Mouse (Mus musculus): ENCODE results near the gene Cwc27. TPM values are rescaled to one million over a fixed set of nuclear protein-coding genes. Genes with fewer than 3 reads are reported as not detected.
A peak's percentile ranks its signal among the peaks of the same experiment; 100 is the strongest.

The Cwc27 gene
- polyA plus RNA-seq (2012; fragmentation: generic; extraction: Trizol): 5.1 TPM
- long read RNA-seq, experiment 1, transcript Cwc27-201 (14 exons, 2,071 nt): major isoform, 26 of 42 reads
- long read RNA-seq, experiment 1, partial matches to known transcripts: 8 of 42 reads
- long read RNA-seq, experiment 1, other reads (novel, unspliced or antisense): 8 of 42 reads
- long read RNA-seq, experiment 2, transcript Cwc27-201 (14 exons, 2,071 nt): major isoform, 118 of 152 reads
- long read RNA-seq, experiment 2, partial matches to known transcripts: 12 of 152 reads
- long read RNA-seq, experiment 2, other reads (novel, unspliced or antisense): 22 of 152 reads

DNA sequence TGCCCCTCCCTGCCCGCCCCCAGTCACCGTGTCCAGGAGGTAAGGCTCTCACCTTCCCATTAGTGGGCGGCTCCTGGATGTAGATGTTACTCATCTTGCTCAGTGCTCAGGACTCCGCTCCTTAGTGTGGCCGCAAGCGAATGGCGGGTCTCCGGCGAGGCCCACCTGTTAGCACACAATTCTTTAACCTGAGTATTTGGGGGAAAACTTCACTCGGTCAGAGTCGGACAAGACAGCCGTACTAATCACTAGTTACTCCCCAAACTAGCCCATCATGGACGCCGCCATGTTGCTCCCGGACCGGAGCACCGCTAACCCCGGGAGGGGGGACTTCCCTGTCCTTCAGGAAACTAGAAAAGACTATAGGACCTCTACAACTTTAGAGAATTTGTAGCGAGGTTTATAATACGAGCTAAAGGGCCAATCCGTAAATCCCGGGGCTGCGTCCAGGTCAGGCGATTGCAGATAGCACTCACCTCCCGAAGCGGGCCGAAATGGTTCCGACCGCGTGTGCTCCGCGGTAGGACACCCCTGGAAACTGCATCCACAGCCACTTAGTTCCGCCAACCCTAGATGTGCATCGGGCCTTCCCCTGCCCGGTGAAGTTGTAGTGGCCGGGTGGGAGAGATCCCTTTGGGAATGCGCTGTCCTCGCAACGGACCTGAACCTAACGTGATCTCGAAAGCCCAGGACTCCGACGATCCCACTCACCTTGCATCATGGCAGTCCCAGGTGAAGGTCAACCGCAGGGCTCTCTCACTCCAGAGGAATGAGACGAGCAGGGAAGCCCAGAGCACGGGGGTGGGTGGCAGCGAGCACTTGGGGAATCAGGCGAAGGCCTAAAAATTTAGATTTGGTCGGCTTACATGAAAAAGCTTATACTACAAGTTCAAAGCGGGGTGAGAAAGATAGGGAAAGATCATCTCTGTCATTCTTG lies at the start of gene Cwc27:
Gene Cwc27 (minus strand): TSS at position 508 of the 937 bp plus-strand sequence.
- Histone ChIP-seq H3ac (ENCODE audit: control insufficient read depth, insufficient read length, low read depth) (peak within 1 kb of the TSS; percentile 88), H3K4me3 (ENCODE audit: insufficient read depth, poor library complexity, severe bottlenecking) (peak within 1 kb of the TSS; percentile 83), H3K79me3 (ENCODE audit: low read depth) (peaks cover 6% of the 10 kb centered on the region), H3K36me3 (ENCODE audit: control insufficient read depth, insufficient read depth) (no peaks in the 10 kb centered on the region), H3K79me2 (ENCODE audit: control insufficient read depth, insufficient read depth) (peaks cover 57% of the 10 kb centered on the region), H3K27me3 (ENCODE audit: control insufficient read depth, insufficient read depth, insufficient read length) (no peaks in the 10 kb centered on the region)
- TF ChIP-seq MAX (IDR thresholded peaks at IDR 0.05) (peak; percentile 74), USF1 (IDR thresholded peaks at IDR 0.05; ENCODE audit: low read depth) (no peak)

DNA sequence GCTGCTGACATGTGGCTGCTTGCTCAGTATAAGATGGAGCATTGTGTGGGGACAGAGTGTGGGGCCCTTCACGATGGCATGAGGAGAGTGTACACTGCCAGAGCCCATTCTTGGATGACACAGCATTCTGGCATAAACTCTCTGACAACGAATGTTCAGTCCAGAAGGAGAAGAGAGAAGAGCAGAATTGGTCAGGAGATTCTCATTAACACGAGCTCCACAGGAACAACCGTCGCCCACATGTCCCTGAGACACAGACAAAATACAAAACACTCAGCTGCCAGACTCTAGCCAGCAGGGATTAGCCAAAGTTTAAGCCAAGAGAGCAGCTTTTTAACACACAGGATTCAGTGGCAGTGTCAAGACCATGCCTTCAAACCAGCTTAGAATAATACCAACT lies 49.8 kb upstream of the Cwc27 start:
- H3K79me3 ChIP-seq (ENCODE audit: low read depth): no peaks in the 10 kb centered on the region
- H3K36me3 ChIP-seq (ENCODE audit: control insufficient read depth, insufficient read depth): no peaks in the 10 kb centered on the region
- peaks cover 5% of the 10 kb centered on the region for H3K27me3 ChIP-seq (ENCODE audit: control insufficient read depth, insufficient read depth, insufficient read length)
- no peak overlapping the region for H3K4me3 ChIP-seq (ENCODE audit: insufficient read depth, poor library complexity, severe bottlenecking)
- TF ChIP-seq MYOD1 (IDR thresholded peaks at IDR 0.05; ENCODE audit: control insufficient read depth, insufficient read length, low read depth) (no peak), FOSL1 (IDR thresholded peaks at IDR 0.05; ENCODE audit: insufficient read depth, low read length, poor library complexity, severe bottlenecking) (no peak), MYOG (IDR thresholded peaks at IDR 0.05; ENCODE audit: control insufficient read depth, extremely low read depth, insufficient read length) (no peak), USF1 (IDR thresholded peaks at IDR 0.05; ENCODE audit: low read depth) (no peak), MAX (IDR thresholded peaks at IDR 0.05) (no peak), CEBPB (IDR thresholded peaks at IDR 0.05; ENCODE audit: low read depth) (no peak), CTCF (IDR thresholded peaks at IDR 0.05; ENCODE audit: control insufficient read depth, insufficient read depth, insufficient read length) (no peak)
- no peaks in the 10 kb centered on the region for H3K79me2 ChIP-seq (ENCODE audit: control insufficient read depth, insufficient read depth)
- no peak overlapping the region for H3ac ChIP-seq (ENCODE audit: control insufficient read depth, insufficient read length, low read depth)

DNA sequence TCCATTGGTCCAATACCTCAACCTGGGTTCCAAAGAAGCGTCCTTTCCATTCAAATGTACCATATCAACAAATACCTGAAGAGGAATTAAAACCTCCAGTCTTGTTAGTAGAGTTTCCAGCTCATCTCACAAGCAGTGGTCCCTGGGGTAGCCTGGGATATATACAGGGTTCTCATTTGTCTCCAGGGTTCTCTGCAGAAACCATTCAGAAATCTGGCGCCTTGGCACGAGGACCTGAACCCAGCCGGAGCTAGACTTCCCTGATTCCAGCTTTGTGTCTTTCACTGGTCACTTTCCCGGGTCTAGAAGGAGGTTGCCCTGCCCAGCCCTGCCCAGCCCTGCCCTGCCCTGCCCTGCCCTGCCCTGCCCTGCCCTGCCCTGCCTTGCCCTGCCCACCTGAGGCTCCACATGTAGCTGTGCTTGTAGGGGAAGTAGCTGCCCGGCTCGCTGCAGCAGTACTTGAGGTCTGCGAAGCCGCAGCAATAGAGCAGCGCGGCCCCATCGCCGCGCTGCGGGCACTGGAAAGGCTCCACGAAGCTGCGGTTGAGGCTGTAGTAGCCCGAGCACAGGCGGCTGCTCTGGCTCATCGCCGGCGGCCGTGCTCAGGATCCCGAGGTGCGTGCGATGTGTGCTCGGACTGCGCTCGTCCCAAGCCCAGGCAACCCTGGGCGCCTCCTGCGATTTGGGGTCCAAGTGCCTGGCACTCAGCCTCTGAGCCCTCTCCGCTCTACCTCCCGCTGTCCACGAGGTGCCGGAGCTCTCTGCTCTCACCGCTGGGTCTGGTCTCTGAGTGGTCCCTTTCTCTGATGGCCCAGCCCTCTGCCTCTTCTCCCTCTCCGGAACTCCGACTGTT lies 46.4 kb upstream of the Cwc27 start, which contains the start of gene Shisal2b:
Gene Shisal2b (minus strand): TSS at position 767 of the 853 bp plus-strand sequence.
- H3K36me3 ChIP-seq (ENCODE audit: control insufficient read depth, insufficient read depth): no peaks in the 10 kb centered on the region
- no peak for TF ChIP-seq MYOG (IDR thresholded peaks at IDR 0.05; ENCODE audit: control insufficient read depth, extremely low read depth, insufficient read length)
- no peak for TF ChIP-seq CTCF (IDR thresholded peaks at IDR 0.05; ENCODE audit: control insufficient read depth, insufficient read depth, insufficient read length)
- TF ChIP-seq USF1 (IDR thresholded peaks at IDR 0.05; ENCODE audit: low read depth): no peak
- TF ChIP-seq MYOD1 (IDR thresholded peaks at IDR 0.05; ENCODE audit: control insufficient read depth, insufficient read length, low read depth): no peak
- no peak for TF ChIP-seq MAX (IDR thresholded peaks at IDR 0.05)
- no peak for TF ChIP-seq CEBPB (IDR thresholded peaks at IDR 0.05; ENCODE audit: low read depth)
- no peaks in the 10 kb centered on the region for H3K79me3 ChIP-seq (ENCODE audit: low read depth)
- no peak within 1 kb of the TSS for H3K4me3 ChIP-seq (ENCODE audit: insufficient read depth, poor library complexity, severe bottlenecking)
- H3K27me3 ChIP-seq (ENCODE audit: control insufficient read depth, insufficient read depth, insufficient read length): peaks cover 8% of the 10 kb centered on the region
- no peaks in the 10 kb centered on the region for H3K79me2 ChIP-seq (ENCODE audit: control insufficient read depth, insufficient read depth)
- H3ac ChIP-seq (ENCODE audit: control insufficient read depth, insufficient read length, low read depth): no peak within 1 kb of the TSS

DNA sequence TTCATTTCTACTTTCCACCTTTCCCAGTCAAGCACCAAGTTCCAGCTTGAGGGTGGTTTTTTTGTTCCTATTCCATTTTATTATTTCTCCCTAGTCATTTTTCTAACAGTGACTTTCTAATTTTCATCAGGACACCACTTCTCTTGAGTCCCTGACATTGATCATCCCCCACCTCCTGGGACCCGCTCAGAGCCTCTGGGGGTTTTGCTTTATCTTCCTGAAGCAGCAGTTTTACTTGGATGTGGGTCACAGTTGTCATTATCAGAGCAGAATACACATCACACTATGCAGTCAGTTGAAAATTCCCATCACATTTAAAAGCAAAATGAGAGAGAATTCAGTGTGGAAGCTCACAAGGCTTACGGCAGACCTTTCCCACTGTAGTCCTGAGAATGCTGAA lies 36.7 kb upstream of the Cwc27 start:
- Histone ChIP-seq H3K36me3 (ENCODE audit: control insufficient read depth, insufficient read depth) (no peaks in the 10 kb centered on the region), H3K27me3 (ENCODE audit: control insufficient read depth, insufficient read depth, insufficient read length) (peaks cover 11% of the 10 kb centered on the region), H3K79me3 (ENCODE audit: low read depth) (no peaks in the 10 kb centered on the region), H3ac (ENCODE audit: control insufficient read depth, insufficient read length, low read depth) (no peak overlapping the region), H3K79me2 (ENCODE audit: control insufficient read depth, insufficient read depth) (no peaks in the 10 kb centered on the region), H3K4me3 (ENCODE audit: insufficient read depth, poor library complexity, severe bottlenecking) (no peak overlapping the region)
- no peak for TF ChIP-seq MYOD1 (IDR thresholded peaks at IDR 0.05; ENCODE audit: control insufficient read depth, insufficient read length, low read depth)
- no peak for TF ChIP-seq USF1 (IDR thresholded peaks at IDR 0.05; ENCODE audit: low read depth)
- no peak for TF ChIP-seq MAX (IDR thresholded peaks at IDR 0.05)
- TF ChIP-seq FOSL1 (IDR thresholded peaks at IDR 0.05; ENCODE audit: insufficient read depth, low read length, poor library complexity, severe bottlenecking): no peak
- TF ChIP-seq CTCF (IDR thresholded peaks at IDR 0.05; ENCODE audit: control insufficient read depth, insufficient read depth, insufficient read length): no peak
- TF ChIP-seq CEBPB (IDR thresholded peaks at IDR 0.05; ENCODE audit: low read depth): no peak
- TF ChIP-seq MYOG (IDR thresholded peaks at IDR 0.05; ENCODE audit: control insufficient read depth, extremely low read depth, insufficient read length): no peak

DNA sequence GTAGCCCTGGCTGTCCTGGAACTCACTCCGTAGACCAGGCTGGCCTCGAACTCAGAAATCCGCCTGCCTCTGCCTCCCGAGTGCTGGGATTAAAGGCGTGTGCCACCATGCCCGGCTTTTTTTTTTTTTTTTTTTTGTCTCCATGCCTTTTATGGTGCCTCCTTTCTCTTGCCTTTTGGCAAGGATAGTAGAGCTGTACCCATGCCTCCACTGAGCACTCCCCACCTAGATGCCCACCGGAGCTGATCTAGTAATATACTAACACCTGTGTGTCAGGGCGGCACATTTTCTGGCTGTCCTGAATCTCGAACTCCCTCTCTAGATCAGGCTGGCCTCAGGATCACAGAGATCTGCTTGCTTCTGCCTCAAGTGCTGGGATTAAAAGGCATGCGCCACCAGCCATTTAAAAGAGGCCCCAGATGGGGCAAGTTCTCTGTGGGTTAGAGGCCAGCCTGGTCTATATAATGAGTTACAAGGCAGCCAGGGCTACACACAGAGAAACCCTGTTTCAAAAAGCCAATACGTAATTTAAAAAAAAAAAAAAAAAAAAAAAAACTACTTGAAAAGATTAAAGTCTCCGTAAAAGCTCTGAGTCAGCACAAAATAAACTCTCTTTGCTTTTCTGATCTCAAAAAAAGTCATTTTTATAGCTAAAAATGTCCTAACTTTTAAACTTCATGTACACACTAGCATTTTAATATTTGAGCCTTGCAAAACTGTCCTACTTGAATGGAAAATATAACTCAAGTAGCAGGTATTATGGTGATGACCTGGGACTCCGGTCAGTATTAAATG lies 26.6 kb upstream of the Cwc27 start:
- Histone ChIP-seq H3K79me3 (ENCODE audit: low read depth) (no peaks in the 10 kb centered on the region), H3ac (ENCODE audit: control insufficient read depth, insufficient read length, low read depth) (no peak overlapping the region), H3K36me3 (ENCODE audit: control insufficient read depth, insufficient read depth) (peaks cover 5% of the 10 kb centered on the region), H3K79me2 (ENCODE audit: control insufficient read depth, insufficient read depth) (no peaks in the 10 kb centered on the region), H3K4me3 (ENCODE audit: insufficient read depth, poor library complexity, severe bottlenecking) (no peak overlapping the region), H3K27me3 (ENCODE audit: control insufficient read depth, insufficient read depth, insufficient read length) (no peaks in the 10 kb centered on the region)
- TF ChIP-seq USF1 (IDR thresholded peaks at IDR 0.05; ENCODE audit: low read depth) (no peak), MYOG (IDR thresholded peaks at IDR 0.05; ENCODE audit: control insufficient read depth, extremely low read depth, insufficient read length) (no peak), CTCF (IDR thresholded peaks at IDR 0.05; ENCODE audit: control insufficient read depth, insufficient read depth, insufficient read length) (no peak), FOSL1 (IDR thresholded peaks at IDR 0.05; ENCODE audit: insufficient read depth, low read length, poor library complexity, severe bottlenecking) (no peak), MYOD1 (IDR thresholded peaks at IDR 0.05; ENCODE audit: control insufficient read depth, insufficient read length, low read depth) (no peak), CEBPB (IDR thresholded peaks at IDR 0.05; ENCODE audit: low read depth) (no peak), MAX (IDR thresholded peaks at IDR 0.05) (no peak)

All from C2C12 (cell line).